Mouse (Mus musculus): ENCODE data around the gene Lair1. TPM values are rescaled to one million over a fixed set of nuclear protein-coding genes. Genes with fewer than 3 reads are reported as not detected.
"Not testable (repeated sequence)": the region's sequence is repeated elsewhere in the genome, so short reads cannot be mapped to it uniquely, and the experiment has no call there.

The Lair1 gene
- polyA plus RNA-seq, 1 experiment from 2014 or later, result 2.3 TPM

DNA sequence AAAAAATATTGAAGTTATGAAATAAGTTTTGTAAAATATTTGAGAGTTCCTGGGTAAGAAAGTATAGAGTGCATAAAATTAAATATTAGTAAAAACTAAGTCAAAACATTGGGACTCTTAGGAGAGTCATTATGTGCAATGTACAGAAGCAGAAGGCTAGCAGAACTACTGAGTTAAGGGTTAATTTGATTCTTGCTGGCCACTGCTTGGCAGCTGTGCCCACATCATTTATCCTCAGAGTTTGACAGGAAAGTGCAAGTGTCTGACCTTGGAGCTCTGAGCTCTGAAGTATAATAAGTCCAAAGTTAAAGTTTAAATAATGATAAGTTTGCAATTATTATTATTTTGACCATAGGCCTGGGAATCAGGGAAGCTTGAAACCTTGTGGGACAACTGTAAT is 18.7 kb upstream of the Lair1 start:
- no peak overlapping the region for H3K4me2 ChIP-seq (replicated peaks)
- H3K4me1 ChIP-seq, result no peaks in the 10 kb centered on the region
- H3K9ac ChIP-seq (replicated peaks), result no peak overlapping the region
- no peak for ATAC-seq (replicated peaks)
- no peaks in the 10 kb centered on the region for H3K27me3 ChIP-seq
- H3K9me3 ChIP-seq, result no peaks in the 10 kb centered on the region
- no peaks in the 10 kb centered on the region for H3K36me3 ChIP-seq
- H3K27ac ChIP-seq (replicated peaks), result no peak overlapping the region
- H3K4me3 ChIP-seq, result no peak overlapping the region

DNA sequence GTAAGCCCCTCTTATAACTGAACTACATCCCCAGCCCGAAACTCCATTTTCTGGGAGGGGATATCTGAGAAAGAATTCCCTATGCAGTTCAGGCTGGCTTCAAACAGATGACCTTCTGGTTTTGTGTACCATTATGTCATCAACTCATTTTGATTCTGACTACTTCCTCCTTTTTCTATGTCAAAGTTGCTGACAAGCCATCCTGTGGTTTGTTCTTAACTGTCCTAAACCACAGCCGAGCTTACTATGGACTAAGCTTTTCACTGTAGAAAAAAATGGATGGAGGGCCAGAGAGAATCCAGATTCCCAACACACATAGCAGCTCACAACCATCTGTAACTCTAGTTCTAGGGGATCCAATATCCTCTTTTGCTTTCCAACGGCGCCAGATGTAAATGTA is 17.5 kb upstream of the Lair1 start:
- Histone ChIP-seq H3K36me3 (no peaks in the 10 kb centered on the region), H3K9ac (replicated peaks) (no peak overlapping the region), H3K4me1 (no peaks in the 10 kb centered on the region), H3K27ac (replicated peaks) (no peak overlapping the region), H3K4me2 (replicated peaks) (no peak overlapping the region), H3K27me3 (no peaks in the 10 kb centered on the region), H3K9me3 (no peaks in the 10 kb centered on the region), H3K4me3 (no peak overlapping the region)
- ATAC-seq (replicated peaks), result no peak
- WGBS, result 85% methylated on average over 4 of the region's 4 CpGs

DNA sequence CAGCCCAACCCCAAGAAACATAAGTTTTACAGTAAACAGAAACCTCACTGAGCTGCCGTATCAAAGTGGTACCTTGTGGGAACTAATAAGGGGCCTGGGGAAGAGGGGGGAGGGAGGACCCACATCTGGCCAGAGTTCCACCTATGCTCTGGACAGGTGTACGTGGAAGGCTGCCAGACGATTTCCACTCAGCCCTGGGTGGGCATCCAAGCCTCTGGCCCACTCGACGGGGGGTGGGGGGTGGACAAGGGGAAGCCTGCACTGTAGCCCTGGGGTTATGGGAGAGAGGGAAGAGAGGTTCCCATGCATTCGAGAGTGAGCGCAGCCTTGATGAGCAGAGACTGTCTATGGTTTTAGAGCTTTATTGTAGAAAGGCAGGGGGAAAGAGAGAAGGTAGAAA is 16.5 kb upstream of the Lair1 start:
- Histone ChIP-seq H3K4me1 (no peaks in the 10 kb centered on the region), H3K27me3 (no peaks in the 10 kb centered on the region), H3K4me2 (replicated peaks) (no peak overlapping the region), H3K36me3 (no peaks in the 10 kb centered on the region), H3K9ac (replicated peaks) (no peak overlapping the region), H3K9me3 (no peaks in the 10 kb centered on the region), H3K4me3 (no peak overlapping the region), H3K27ac (replicated peaks) (no peak overlapping the region)
- 90% methylated on average over 7 of the region's 7 CpGs for WGBS
- ATAC-seq (replicated peaks), result no peak

DNA sequence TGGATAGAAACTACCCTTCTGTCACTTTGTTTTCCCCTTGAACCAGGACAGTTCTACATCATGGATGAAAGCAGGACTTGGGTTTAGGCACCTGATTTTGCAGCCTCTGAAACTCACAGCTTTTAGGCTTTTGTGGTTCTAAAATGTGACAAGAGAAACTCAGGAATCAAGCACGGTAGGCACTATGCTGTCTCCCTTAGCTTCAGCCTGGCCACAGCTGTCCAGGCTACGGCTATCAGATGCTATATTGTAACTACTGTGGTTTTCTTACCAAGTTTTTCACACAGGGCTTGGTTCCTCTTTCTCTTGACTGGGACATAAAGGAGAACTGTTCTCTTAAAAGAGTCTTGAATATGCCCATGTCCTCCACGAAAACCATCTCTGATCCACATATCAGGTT is 10.1 kb upstream of the Lair1 start:
- 85% methylated on average over 3 of the region's 3 CpGs for WGBS
- no peak overlapping the region for H3K4me3 ChIP-seq
- H3K27me3 ChIP-seq, result no peaks in the 10 kb centered on the region
- no peak for ATAC-seq (replicated peaks)
- H3K4me2 ChIP-seq (replicated peaks), result no peak overlapping the region
- H3K27ac ChIP-seq (replicated peaks), result no peak overlapping the region
- H3K4me1 ChIP-seq, result no peaks in the 10 kb centered on the region
- H3K36me3 ChIP-seq, result no peaks in the 10 kb centered on the region
- H3K9ac ChIP-seq (replicated peaks), result no peak overlapping the region
- no peaks in the 10 kb centered on the region for H3K9me3 ChIP-seq

DNA sequence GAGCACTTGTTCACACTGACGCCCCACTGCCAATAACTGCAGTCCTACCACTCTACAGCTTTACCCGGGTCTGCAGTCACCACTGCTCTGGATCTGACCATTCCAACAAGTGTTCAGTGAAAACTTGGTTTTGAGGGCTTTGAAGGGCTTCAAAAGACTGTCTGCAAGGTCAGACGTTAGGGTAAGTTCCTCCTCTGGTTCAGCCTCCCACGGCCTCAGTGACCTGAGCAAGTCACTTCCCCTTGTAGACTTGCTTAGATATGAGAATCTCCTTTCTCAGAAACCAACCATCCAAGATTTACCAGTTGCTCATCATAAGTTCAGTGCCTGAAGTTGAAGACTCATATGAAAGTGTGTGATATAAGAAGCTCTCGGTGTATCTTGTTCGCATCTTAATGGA is 8.1 kb upstream of the Lair1 start:
- 89% methylated on average over 6 of the region's 6 CpGs for WGBS
- ATAC-seq (replicated peaks), result no peak

DNA sequence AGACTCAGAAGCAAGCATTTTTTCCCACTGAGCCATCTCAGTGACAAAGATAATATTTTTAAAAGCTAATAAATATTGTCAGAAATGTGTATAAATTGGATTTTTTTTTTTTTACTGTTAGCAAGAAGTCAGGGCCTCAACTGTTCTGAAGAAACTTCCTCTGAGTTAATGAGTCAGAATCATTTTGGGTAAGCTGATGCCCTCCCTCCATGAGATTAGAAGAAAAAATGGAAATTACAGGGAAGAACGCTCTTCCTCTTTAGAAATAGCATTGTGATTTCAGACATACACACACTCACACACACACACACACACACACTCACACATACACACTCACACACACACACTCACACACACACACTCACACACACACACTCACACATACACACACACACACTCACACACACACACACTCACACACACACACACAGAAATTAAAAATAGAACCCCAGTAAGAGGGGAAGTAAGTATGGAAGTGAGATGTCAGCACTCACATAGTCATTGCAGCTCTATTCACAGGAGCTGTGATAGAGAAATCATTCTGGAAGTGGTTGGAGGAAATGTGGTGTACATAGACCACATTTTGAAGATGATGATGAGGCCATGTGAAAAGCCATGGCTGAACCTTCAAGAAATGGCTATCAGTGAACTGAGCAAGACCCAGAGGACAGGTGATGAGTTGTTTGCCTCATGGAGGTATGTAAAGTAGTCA is 866 bp upstream of the Lair1 start:
- no peaks in the 10 kb centered on the region for H3K36me3 ChIP-seq
- WGBS, result 90% methylated on average over 1 of the region's 1 CpGs
- H3K9me3 ChIP-seq, result no peaks in the 10 kb centered on the region
- H3K9ac ChIP-seq (replicated peaks), result no peak overlapping the region
- no peak overlapping the region for H3K4me2 ChIP-seq (replicated peaks)
- no peak for ATAC-seq (replicated peaks)
- no peaks in the 10 kb centered on the region for H3K27me3 ChIP-seq
- H3K27ac ChIP-seq (replicated peaks), result no peak overlapping the region
- H3K4me3 ChIP-seq, result no peak overlapping the region
- H3K4me1 ChIP-seq, result no peaks in the 10 kb centered on the region

More for the DNA sequence above, 8.1 kb upstream of the Lair1 start:
- Histone ChIP-seq H3K4me1 (no peaks in the 10 kb centered on the region), H3K36me3 (no peaks in the 10 kb centered on the region), H3K9me3 (no peaks in the 10 kb centered on the region), H3K4me3 (no peak overlapping the region), H3K9ac (replicated peaks) (no peak overlapping the region), H3K4me2 (replicated peaks) (no peak overlapping the region), H3K27ac (replicated peaks) (no peak overlapping the region), H3K27me3 (no peaks in the 10 kb centered on the region)

DNA sequence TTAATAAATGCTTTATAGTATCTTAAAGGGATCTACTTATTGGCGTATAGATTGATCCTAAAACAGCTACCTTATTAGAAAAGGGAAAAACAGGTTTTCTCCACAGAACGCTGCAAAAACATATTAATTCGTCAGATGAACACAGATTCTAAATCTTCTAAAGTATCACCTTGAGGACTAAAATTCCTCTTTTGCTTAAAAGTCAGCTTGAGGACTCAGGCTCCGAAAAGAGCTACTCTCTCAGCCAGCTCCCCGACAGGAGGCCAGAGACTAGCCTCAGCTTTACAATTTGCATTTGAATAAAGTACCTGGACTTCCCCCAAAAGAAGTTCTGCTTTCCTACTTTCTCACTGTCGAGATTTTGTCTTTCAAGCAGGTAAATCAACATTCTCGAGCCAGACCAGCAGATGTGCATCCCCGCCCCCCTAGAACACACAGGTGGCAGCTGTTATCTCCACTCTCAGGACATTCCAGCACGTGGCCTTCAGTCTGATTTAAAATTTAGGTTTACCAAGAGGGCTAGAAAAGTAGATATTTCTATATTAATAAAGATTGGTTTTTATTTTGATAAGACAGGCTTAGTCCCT is 2.3 kb downstream of the Lair1 start:
- WGBS, result 46% methylated on average over 9 of the region's 9 CpGs
- not testable (repeated sequence) for H3K9me3 ChIP-seq; H3K4me3 ChIP-seq; H3K36me3 ChIP-seq; H3K27ac ChIP-seq (replicated peaks); H3K27me3 ChIP-seq; H3K4me2 ChIP-seq (replicated peaks); H3K9ac ChIP-seq (replicated peaks); H3K4me1 ChIP-seq; ATAC-seq (replicated peaks)

DNA sequence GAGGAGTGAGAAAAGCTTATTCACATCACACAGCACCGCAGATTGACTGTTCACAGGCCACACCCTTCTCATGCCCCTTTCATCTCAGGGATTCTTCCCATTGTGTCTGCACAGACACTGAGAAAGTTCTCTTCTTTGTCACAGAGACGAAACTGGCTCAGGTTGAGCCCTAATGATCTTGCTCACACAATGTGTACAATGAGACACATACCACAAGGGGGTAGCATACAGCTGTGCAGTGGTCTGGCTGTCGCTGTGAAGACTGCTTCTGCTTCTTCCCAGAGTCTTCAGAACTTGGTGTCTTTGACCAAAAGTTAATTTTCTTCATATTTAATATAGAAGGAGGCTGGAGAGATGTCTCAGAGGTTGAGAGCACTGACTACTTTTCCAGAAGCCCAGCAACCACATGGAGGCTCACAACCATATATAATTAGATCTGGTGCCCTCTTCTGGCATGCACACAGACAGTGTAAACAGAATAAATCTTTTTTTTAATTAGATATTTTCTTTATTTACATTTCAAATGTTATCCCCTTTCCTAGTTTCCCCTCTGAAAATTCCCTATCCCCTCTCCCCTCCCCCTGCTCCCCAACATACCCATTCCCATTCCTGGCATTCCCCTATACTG is 36.1 kb downstream of the Lair1 start:
- H3K4me1 ChIP-seq, result no peaks in the 10 kb centered on the region
- ATAC-seq (replicated peaks), result no peak
- WGBS, result 20% methylated on average over 3 of the region's 3 CpGs

DNA sequence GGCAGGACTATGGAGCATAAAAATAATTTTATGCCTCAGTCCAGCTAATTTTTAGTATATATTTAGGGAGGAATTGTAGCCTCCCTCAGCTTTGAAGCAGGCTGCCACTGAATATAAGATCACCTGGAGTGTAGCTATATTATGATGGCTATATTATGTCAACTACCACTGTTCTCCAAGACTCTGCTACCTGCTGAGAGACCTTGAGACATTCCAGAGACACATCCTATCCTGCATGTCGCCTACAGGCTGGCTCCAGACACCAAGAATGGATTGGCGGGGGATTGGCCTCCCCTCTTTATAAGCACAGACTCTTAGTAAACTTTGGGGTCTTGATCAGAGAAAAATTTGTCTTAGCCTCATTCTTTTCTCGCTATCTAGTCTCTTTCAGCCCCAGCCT is 58.4 kb downstream of the Lair1 start:
- not testable (repeated sequence) for H3K9me3 ChIP-seq; H3K4me3 ChIP-seq; H3K4me1 ChIP-seq; H3K4me2 ChIP-seq (replicated peaks); H3K27me3 ChIP-seq; H3K27ac ChIP-seq (replicated peaks); H3K36me3 ChIP-seq; H3K9ac ChIP-seq (replicated peaks); ATAC-seq (replicated peaks)
- 62% methylated on average over 3 of the region's 3 CpGs for WGBS

More for the DNA sequence above, 36.1 kb downstream of the Lair1 start:
- no peak overlapping the region for H3K27ac ChIP-seq (replicated peaks)
- H3K4me2 ChIP-seq (replicated peaks), result no peak overlapping the region
- H3K36me3 ChIP-seq, result no peaks in the 10 kb centered on the region
- H3K9me3 ChIP-seq, result no peaks in the 10 kb centered on the region
- H3K27me3 ChIP-seq, result no peaks in the 10 kb centered on the region
- H3K9ac ChIP-seq (replicated peaks), result no peak overlapping the region
- H3K4me3 ChIP-seq, result no peak overlapping the region

DNA sequence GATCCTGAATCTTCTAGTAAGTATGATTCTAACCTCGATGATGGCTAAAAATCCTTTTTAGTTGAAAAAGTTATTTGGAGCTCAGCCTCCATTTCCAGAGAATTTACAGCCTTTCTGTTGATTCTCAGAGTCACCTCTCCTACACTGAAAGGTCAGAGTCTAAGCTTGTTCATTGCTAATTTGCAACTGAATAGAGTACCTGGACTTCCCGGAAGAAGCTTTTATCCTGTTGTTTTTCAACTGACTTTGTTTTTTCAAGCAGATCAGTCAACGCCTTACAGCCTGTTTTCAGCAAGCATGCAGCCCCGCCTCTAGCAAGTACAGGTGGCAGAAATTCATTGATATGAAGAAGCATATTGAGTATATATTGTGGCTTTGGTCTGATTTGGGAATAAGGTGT is 59.0 kb downstream of the Lair1 start:
- H3K27ac ChIP-seq (replicated peaks); ATAC-seq (replicated peaks); H3K27me3 ChIP-seq; H3K36me3 ChIP-seq; H3K4me1 ChIP-seq; H3K9ac ChIP-seq (replicated peaks); H3K9me3 ChIP-seq; H3K4me3 ChIP-seq; H3K4me2 ChIP-seq (replicated peaks): not testable (repeated sequence)
- WGBS, result 79% methylated on average over 4 of the region's 4 CpGs

DNA sequence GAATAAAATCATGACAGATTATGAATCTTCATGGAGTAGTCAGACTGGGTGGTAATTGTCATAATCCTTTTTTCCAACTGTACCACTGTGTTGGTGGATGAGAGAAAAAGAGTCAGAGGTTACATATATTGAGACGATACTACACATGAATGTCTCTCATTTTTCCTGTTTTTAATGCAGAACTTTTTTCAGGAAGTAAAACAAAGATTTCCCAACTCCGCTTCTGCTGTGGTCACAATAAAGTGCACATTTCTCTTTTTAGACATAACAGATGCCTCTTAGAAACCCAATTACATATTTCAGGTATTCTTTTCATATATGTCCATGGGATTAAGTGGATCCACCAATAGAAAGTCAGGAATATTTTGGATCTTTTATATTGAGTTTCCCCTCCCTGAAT is 101.0 kb downstream of the Lair1 start:
- WGBS, result 92% methylated on average over 2 of the region's 2 CpGs
- H3K4me3 ChIP-seq, result no peak overlapping the region
- H3K4me2 ChIP-seq (replicated peaks), result no peak overlapping the region
- H3K9me3 ChIP-seq, result no peaks in the 10 kb centered on the region
- no peaks in the 10 kb centered on the region for H3K27me3 ChIP-seq
- H3K36me3 ChIP-seq, result no peaks in the 10 kb centered on the region
- no peak overlapping the region for H3K27ac ChIP-seq (replicated peaks)
- no peak for ATAC-seq (replicated peaks)
- no peak overlapping the region for H3K9ac ChIP-seq (replicated peaks)
- H3K4me1 ChIP-seq, result no peaks in the 10 kb centered on the region

DNA sequence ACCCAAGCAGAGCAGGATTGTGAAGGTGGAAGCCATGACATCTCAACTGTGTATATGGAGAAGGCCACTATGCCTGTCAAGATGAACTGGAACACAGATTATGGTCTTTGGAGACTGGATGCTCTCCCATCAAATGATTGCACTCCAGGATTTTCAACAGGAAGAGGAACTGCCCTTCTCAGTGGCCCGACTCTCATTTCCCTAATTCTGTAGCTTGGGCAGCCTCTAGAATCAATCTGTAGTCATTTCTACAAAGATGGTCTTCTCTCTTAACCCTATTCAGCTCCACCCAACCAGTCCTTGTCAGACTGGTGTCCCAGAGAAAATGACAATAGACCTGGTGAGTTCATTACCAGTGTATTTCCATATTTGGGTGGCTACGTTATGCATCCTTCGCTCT is 105.6 kb downstream of the Lair1 start:
- H3K9ac ChIP-seq (replicated peaks), result no peak overlapping the region
- no peak overlapping the region for H3K27ac ChIP-seq (replicated peaks)
- H3K4me1 ChIP-seq, result no peaks in the 10 kb centered on the region
- no peak for ATAC-seq (replicated peaks)
- H3K4me2 ChIP-seq (replicated peaks), result no peak overlapping the region
- 86% methylated on average over 3 of the region's 3 CpGs for WGBS
- no peaks in the 10 kb centered on the region for H3K27me3 ChIP-seq
- no peaks in the 10 kb centered on the region for H3K36me3 ChIP-seq
- no peaks in the 10 kb centered on the region for H3K9me3 ChIP-seq
- no peak overlapping the region for H3K4me3 ChIP-seq

Measured in forebrain, embryonic 15.5 days (tissue).